Mouse (Mus musculus) hindbrain, embryonic 15.5 days (tissue): ENCODE data around the gene Lrch4. TPM values are rescaled to one million over a fixed set of nuclear protein-coding genes. Genes with fewer than 3 reads are reported as not detected.

Experiments
- ATAC-seq: fragments of 200-750 bp; cut with Nextera tagmentation; 2 replicates; pipeline ENCODE4 v1.8.0; 2017; ENCODE audit warnings: low read depth, moderate number of reproducible peaks, moderate TSS enrichment; ENCODE audit not compliant: low FRiP score
- H3K27ac ChIP-seq: fragments of 300-500 bp; sonication (generic); replicated peaks from 2 replicates; pipeline ENCODE4 v1.5.1; 2015; ENCODE audit warnings: mild to moderate bottlenecking, inconsistent platforms
- H3K27me3 ChIP-seq: fragments of 300-500 bp; sonication (generic); 2 replicates; pipeline ENCODE4 v1.6.1; 2015; ENCODE audit warnings: control low read depth, inconsistent platforms
- H3K36me3 ChIP-seq: fragments of 300-500 bp; sonication (generic); 2 replicates; pipeline ENCODE4 v1.6.1; 2015; ENCODE audit warnings: control low read depth, inconsistent platforms
- H3K4me1 ChIP-seq: fragments of 300-500 bp; sonication (generic); replicated peaks from 2 replicates; pipeline ENCODE4 v1.6.1; 2015; ENCODE audit warnings: control low read depth, inconsistent platforms
- H3K4me2 ChIP-seq: fragments of 300-500 bp; sonication (generic); 2 replicates; pipeline ENCODE4 v1.6.1; 2015; ENCODE audit warnings: moderate library complexity, mild to moderate bottlenecking, inconsistent platforms
- H3K4me3 ChIP-seq: fragments of 300-500 bp; sonication (generic); 2 replicates; pipeline ENCODE4 v1.5.1; 2015; ENCODE audit warnings: mild to moderate bottlenecking, inconsistent platforms
- H3K9ac ChIP-seq: fragments of 300-500 bp; sonication (generic); 2 replicates; pipeline ENCODE4 v1.6.1; 2015; ENCODE audit warnings: inconsistent platforms
- H3K9me3 ChIP-seq: fragments of 300-500 bp; sonication (generic); 2 replicates; pipeline ENCODE4 v1.6.1; 2016; ENCODE audit warnings: control low read depth, inconsistent platforms
- WGBS: fragments of 180-500 bp; shearing (Covaris S2); methylation state at CpG from one replicate; pipeline ENCODE4 v1.1.7; 2015; 5-methylcytosine and 5-hydroxymethylcytosine counted together
- polyA plus RNA-seq: library from polyadenylated mRNA; unstranded; fragments of >200 nt; fragmentation: Nextera tagmentation; extraction: Ambion mirVana; gene quantifications from 2 replicates; pipeline ENCODE4 v1.2.1, GENCODE M21; 2015

Gene Lrch4
- polyA plus RNA-seq, 1 experiment from 2014 or later: 17.2 TPM

DNA sequence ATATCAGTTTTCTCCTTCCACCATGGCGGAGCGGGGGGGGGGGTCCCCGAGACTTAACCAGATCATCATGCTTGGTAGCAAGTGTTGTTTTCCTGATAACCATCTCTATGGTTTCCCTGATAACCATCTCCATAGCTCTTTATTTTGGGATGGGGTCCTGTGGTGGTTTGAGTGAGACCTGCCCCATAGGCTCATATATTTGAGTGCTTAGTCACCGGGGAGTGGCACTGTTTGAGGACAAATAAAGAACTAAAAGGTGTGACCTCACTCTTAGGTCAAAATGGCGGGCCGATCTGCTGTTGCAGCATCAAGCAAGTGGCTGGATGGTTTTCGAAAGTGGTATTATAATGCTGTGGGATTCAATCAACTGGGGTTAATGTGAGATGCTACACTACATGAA is 13.6 kb upstream of the Lrch4 start:
- ATAC-seq: no peak
- no peak overlapping the region for H3K9ac ChIP-seq
- no peak overlapping the region for H3K27ac ChIP-seq
- H3K4me2 ChIP-seq: no peak overlapping the region
- H3K27me3 ChIP-seq: no peaks in the 10 kb centered on the region
- H3K9me3 ChIP-seq: no peaks in the 10 kb centered on the region
- H3K36me3 ChIP-seq: no peaks in the 10 kb centered on the region
- no peaks in the 10 kb centered on the region for H3K4me1 ChIP-seq
- H3K4me3 ChIP-seq: no peak overlapping the region
- 94% methylated on average over 7 of the region's 7 CpGs for WGBS

DNA sequence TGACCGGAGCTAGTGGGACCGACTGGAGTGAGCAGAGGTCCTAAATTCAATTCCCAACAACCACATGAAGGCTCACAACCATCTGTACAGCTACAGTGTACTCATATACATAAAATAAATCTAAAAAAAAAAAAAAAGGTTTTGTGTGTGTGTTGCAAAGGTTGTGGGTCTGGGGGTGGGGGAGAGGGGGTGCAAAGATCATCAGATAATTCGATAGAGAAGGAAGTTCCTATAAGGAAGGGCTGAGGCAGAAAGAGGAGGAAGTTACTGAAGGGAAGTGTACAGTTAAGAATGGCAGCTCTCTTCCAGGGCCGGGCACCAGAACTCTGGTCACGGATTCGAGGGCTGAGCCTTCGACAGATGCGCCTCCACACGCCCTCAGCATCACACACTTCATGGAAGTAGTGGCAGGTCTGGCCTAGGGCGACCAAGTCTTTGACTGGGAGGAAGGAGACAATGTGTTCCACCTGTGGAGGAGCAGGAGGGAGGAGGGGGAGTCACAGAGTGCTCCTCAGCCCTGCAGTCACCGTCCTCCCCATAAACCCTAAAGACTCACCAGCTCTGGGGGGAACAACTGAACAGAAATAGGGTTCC is 4.9 kb upstream of the Lrch4 start:
- H3K9me3 ChIP-seq: no peaks in the 10 kb centered on the region
- H3K4me1 ChIP-seq: peaks cover 7% of the 10 kb centered on the region
- no peak for ATAC-seq
- no peak overlapping the region for H3K27ac ChIP-seq
- H3K9ac ChIP-seq: no peak overlapping the region
- H3K4me3 ChIP-seq: no peak overlapping the region
- H3K4me2 ChIP-seq: no peak overlapping the region
- H3K27me3 ChIP-seq: no peaks in the 10 kb centered on the region
- WGBS: 87% methylated on average over 11 of the region's 11 CpGs
- no peaks in the 10 kb centered on the region for H3K36me3 ChIP-seq

DNA sequence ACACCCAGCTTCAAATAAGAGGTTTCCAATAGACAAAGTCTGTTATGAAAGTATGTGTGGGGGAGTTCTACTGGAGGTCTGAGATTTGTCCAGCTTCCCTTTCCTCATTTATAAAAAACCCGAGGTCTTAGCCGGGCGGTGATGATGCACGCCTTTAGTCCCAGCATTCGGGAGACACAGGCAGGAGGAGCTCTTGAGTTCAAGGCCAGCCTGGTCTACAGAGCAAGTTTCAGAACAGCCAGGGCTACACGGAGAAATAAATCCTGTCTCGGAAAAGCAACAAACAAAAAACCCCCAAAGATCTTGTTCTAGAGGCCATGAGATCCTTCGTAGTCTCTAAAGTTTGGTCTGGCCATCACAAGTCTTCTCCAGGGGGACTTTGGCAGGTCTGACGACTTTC is 930 bp upstream of the Lrch4 start:
- Histone ChIP-seq H3K9me3 (no peaks in the 10 kb centered on the region), H3K36me3 (no peaks in the 10 kb centered on the region), H3K27me3 (no peaks in the 10 kb centered on the region), H3K4me3 (peak overlapping the region; percentile 83), H3K4me1 (peaks cover 38% of the 10 kb centered on the region), H3K9ac (peak overlapping the region; percentile 53), H3K27ac (peak overlapping the region; percentile 83), H3K4me2 (peak overlapping the region; percentile 67)
- 3% methylated on average over 9 of the region's 9 CpGs for WGBS
- ATAC-seq: no peak

DNA sequence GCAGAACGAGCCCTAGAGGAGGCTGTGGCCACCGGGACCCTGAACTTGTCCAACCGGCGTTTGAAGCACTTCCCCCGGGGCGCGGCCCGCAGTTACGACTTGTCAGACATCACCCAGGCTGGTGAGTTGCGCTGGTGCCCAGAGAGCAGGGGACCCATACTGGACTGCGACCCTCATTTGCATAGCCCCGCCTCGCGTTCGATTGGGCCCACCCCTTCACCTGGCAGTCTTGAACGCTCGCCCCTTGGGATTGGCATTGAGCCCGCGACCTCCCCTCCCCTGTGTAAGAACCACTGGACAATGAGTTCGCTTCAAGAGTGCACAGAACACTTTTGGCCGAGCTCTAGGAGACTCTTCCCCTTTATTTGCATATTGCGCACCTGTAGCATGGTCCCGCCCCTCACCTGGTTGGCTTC is 393 bp downstream of the Lrch4 start:
- Histone ChIP-seq H3K4me1 (peaks cover 45% of the 10 kb centered on the region), H3K4me3 (peak overlapping the region; percentile 83), H3K9me3 (no peaks in the 10 kb centered on the region), H3K36me3 (no peaks in the 10 kb centered on the region), H3K27me3 (no peaks in the 10 kb centered on the region), H3K4me2 (peak overlapping the region; percentile 95), H3K9ac (peak overlapping the region; percentile 86), H3K27ac (peak overlapping the region; percentile 90)
- WGBS: 1% methylated on average over 23 of the region's 23 CpGs
- peak; percentile 9 for ATAC-seq

- Histone ChIP-seq H3K9me3 (no peaks in the 10 kb centered on the region), H3K4me1 (peaks cover 45% of the 10 kb centered on the region), H3K36me3 (peaks cover under 1% of the 10 kb centered on the region; the same call in 1 of the 2 replicates), H3K27me3 (no peaks in the 10 kb centered on the region), H3K9ac (peak overlapping the region; percentile 86), H3K4me3 (peak overlapping the region; percentile 83), H3K4me2 (peak overlapping the region; percentile 95), H3K27ac (peak overlapping the region; percentile 60)
- no peak for ATAC-seq
- WGBS: 27% methylated on average over 6 of the region's 6 CpGs
Observed at GRCm38 (mm10) chr5:137629906-137630545, 1.1 kb downstream of the Lrch4 start.

GRCm38 (mm10) chr5:137630602-137631001 is 1.7 kb downstream of the Lrch4 start:
- 50% methylated on average over 3 of the region's 3 CpGs for WGBS
- Histone ChIP-seq H3K27me3 (no peaks in the 10 kb centered on the region), H3K9ac (0 out of 2 replicates have a peak overlapping the region, but pooled peaks have one; percentile 10), H3K4me2 (peak overlapping the region; percentile 95), H3K4me3 (no peak overlapping the region), H3K9me3 (no peaks in the 10 kb centered on the region), H3K36me3 (peaks cover 6% of the 10 kb centered on the region; the same call in 1 of the 2 replicates), H3K4me1 (peaks cover 45% of the 10 kb centered on the region), H3K27ac (peak overlapping the region; percentile 60)
- no peak for ATAC-seq

DNA sequence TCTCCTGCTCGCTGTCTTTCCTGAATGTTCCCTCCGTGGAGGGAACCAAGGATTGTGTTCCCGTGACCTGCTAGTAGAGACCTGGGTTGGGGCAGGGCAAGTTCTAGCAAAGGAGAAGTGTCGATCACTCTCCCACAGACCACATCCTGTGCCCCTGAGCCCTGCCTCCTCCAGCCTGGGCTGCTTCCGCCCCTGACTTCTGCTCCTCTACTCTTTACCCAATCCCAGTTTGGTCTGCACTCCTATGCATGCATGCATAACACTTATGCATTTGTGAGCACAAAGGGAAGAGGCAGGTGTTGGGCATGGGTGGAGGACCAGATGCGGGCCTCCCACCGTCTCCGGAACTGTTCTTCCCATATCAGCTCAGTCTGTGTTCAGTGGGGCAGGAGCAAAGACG is 2.2 kb downstream of the Lrch4 start:
- no peaks in the 10 kb centered on the region for H3K9me3 ChIP-seq
- H3K27ac ChIP-seq: peak overlapping the region; percentile 60
- H3K4me2 ChIP-seq: peak overlapping the region; percentile 95
- WGBS: 65% methylated on average over 9 of the region's 9 CpGs
- H3K9ac ChIP-seq: 0 out of 2 replicates have a peak overlapping the region, but pooled peaks have one; percentile 10
- ATAC-seq: no peak
- peaks cover 12% of the 10 kb centered on the region; the same call in 1 of the 2 replicates for H3K36me3 ChIP-seq
- H3K4me1 ChIP-seq: peaks cover 45% of the 10 kb centered on the region
- 0 out of 2 replicates have a peak overlapping the region, but pooled peaks have one; percentile 2 for H3K4me3 ChIP-seq
- no peaks in the 10 kb centered on the region for H3K27me3 ChIP-seq

- 72% methylated on average over 4 of the region's 4 CpGs for WGBS
Observed at GRCm38 (mm10) chr5:137631591-137631990, 2.7 kb downstream of the Lrch4 start.

GRCm38 (mm10) chr5:137633397-137634084 is 4.6 kb downstream of the Lrch4 start:
- no peaks in the 10 kb centered on the region for H3K9me3 ChIP-seq
- no peak for ATAC-seq
- 72% methylated on average over 12 of the region's 12 CpGs for WGBS
- peaks cover 38% of the 10 kb centered on the region for H3K4me1 ChIP-seq
- H3K27ac ChIP-seq: no peak overlapping the region
- H3K36me3 ChIP-seq: peaks cover 35% of the 10 kb centered on the region
- H3K4me3 ChIP-seq: no peak overlapping the region
- no peak overlapping the region for H3K4me2 ChIP-seq
- H3K27me3 ChIP-seq: no peaks in the 10 kb centered on the region
- H3K9ac ChIP-seq: no peak overlapping the region

More at GRCm38 (mm10) chr5:137631591-137631990, 2.7 kb downstream of the Lrch4 start:
- H3K4me1 ChIP-seq: peaks cover 45% of the 10 kb centered on the region
- no peak for ATAC-seq
- H3K4me2 ChIP-seq: peak overlapping the region; percentile 95; the same call in 1 of the 2 replicates
- no peak overlapping the region for H3K9ac ChIP-seq
- peaks cover 16% of the 10 kb centered on the region; the same call in 1 of the 2 replicates for H3K36me3 ChIP-seq
- peak overlapping the region; percentile 60; the same call in 1 of the 2 replicates for H3K27ac ChIP-seq
- no peaks in the 10 kb centered on the region for H3K27me3 ChIP-seq
- no peaks in the 10 kb centered on the region for H3K9me3 ChIP-seq
- H3K4me3 ChIP-seq: 0 out of 2 replicates have a peak overlapping the region, but pooled peaks have one; percentile 2

DNA sequence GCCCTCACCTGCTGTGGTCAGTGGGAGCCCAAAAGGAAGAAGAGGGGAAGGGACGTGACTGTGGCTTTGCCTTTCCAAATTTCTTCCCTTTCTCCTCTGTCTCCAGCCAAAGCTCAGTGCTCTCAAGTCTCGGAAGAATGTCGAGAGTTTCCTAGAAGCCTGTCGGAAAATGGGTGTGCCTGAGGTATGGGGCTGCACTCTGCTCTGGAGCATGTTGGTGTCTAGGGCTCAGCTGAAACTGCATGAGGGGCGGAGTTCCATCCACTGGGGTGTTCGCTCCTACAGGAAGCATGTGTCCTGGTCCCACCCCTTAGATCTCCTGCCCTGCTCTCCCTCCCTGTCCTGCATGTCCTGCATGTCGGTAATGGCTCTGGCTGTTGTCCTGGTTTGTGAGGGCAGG is 10.6 kb downstream of the Lrch4 start:
- Histone ChIP-seq H3K4me1 (no peaks in the 10 kb centered on the region), H3K36me3 (peaks cover 59% of the 10 kb centered on the region), H3K9ac (no peak overlapping the region), H3K4me3 (no peak overlapping the region), H3K27ac (no peak overlapping the region), H3K4me2 (no peak overlapping the region), H3K27me3 (peaks cover 12% of the 10 kb centered on the region; the same call in 1 of the 2 replicates), H3K9me3 (no peaks in the 10 kb centered on the region)
- ATAC-seq: no peak
- 88% methylated on average over 7 of the region's 7 CpGs for WGBS

GRCm38 (mm10) chr5:137641054-137641453 is 12.1 kb downstream of the Lrch4 start, which contains the start of gene Sap25:
Gene Sap25, plus strand, starts transcription at chr5:137641334.
- no peak within 1 kb of the TSS for H3K4me2 ChIP-seq
- peaks cover 26% of the 10 kb centered on the region for H3K27me3 ChIP-seq
- H3K27ac ChIP-seq: no peak within 1 kb of the TSS
- peaks cover 7% of the 10 kb centered on the region for H3K4me1 ChIP-seq
- H3K9me3 ChIP-seq: no peaks in the 10 kb centered on the region
- H3K4me3 ChIP-seq: no peak within 1 kb of the TSS
- H3K36me3 ChIP-seq: peaks cover 49% of the 10 kb centered on the region
- 91% methylated on average over 19 of the region's 19 CpGs for WGBS
- no peak within 1 kb of the TSS for H3K9ac ChIP-seq
- peak; percentile 17; the same call in 1 of the 2 replicates for ATAC-seq

- no peak overlapping the region for H3K9ac ChIP-seq
- no peak for ATAC-seq
- peaks cover 37% of the 10 kb centered on the region for H3K27me3 ChIP-seq
- H3K27ac ChIP-seq: no peak overlapping the region
- H3K9me3 ChIP-seq: no peaks in the 10 kb centered on the region
- peaks cover 8% of the 10 kb centered on the region for H3K4me1 ChIP-seq
- H3K36me3 ChIP-seq: peaks cover 31% of the 10 kb centered on the region
- no peak overlapping the region for H3K4me2 ChIP-seq
- 56% methylated on average over 4 of the region's 4 CpGs for WGBS
- no peak overlapping the region for H3K4me3 ChIP-seq
Observed at GRCm38 (mm10) chr5:137642886-137643285, 14.0 kb downstream of the Lrch4 start.
